8 mouse cellular contexts compared by ENCODE assay signal in genomic region chr12:105854639-105855038, GRCm38 (mm10).
A peak's percentile ranks its signal among the peaks of the same experiment; 100 is the strongest.
DNase-seq lines count a peak whose midpoint lies in the region; ATAC-seq lines count a peak whose summit lies in the region.

No protein-coding gene starts in this region.

- no peaks in the 10 kb centered on the region for H3K36me3 ChIP-seq in embryonic facial prominence, embryonic 14.5 days (ENCODE audit: control insufficient read depth, insufficient read depth, low read length)
- H3K36me3 ChIP-seq in kidney, embryonic 15.5 days = no peaks in the 10 kb centered on the region

- H3K27ac ChIP-seq in embryonic facial prominence, embryonic 14.5 days (replicated peaks; ENCODE audit: low read depth, low read length) = no peak overlapping the region
- H3K27ac ChIP-seq in kidney, embryonic 15.5 days = no peak overlapping the region

- peak; percentile 39 for DNase-seq in layer of hippocampus, adult 11-12 months (ENCODE audit: low spot score)
- DNase-seq in layer of hippocampus, adult 9-10 months (ENCODE audit: low spot score) = no peak
- DNase-seq in adipocyte (ENCODE audit: low spot score) = peak; percentile 62
- DNase-seq in embryonic facial prominence, embryonic 14.5 days (ENCODE audit: low spot score) = peak; percentile 52
- peak; percentile 57 to 58 for DNase-seq in right cerebral cortex, adult 2 months (ENCODE audit: low spot score in 2 of 2)
- no peak for DNase-seq in ovary, adult 18-20 months (ENCODE audit: low spot score)

- whole genome bisulfite sequencing in embryonic facial prominence, embryonic 14.5 days = 18% methylated on average over 6 of the region's 6 CpGs
- 40% methylated on average over 6 of the region's 6 CpGs for WGBS in kidney, embryonic 15.5 days

- H3K9ac ChIP-seq in embryonic facial prominence, embryonic 14.5 days (ENCODE audit: low read depth, low read length) = no peak overlapping the region
- no peak overlapping the region for H3K9ac ChIP-seq in kidney, embryonic 15.5 days

- H3K27me3 ChIP-seq in embryonic facial prominence, embryonic 14.5 days (replicated peaks; ENCODE audit: control insufficient read depth, insufficient read depth, low read length) = no peaks in the 10 kb centered on the region
- no peaks in the 10 kb centered on the region for H3K27me3 ChIP-seq in kidney, embryonic 15.5 days

- no peaks in the 10 kb centered on the region for H3K9me3 ChIP-seq in embryonic facial prominence, embryonic 14.5 days (ENCODE audit: control insufficient read depth, low read length)
- no peaks in the 10 kb centered on the region for H3K9me3 ChIP-seq in kidney, embryonic 15.5 days (replicated peaks)

- no peak overlapping the region for H3K4me3 ChIP-seq in embryonic facial prominence, embryonic 14.5 days (ENCODE audit: low read depth, low read length)
- no peak overlapping the region for H3K4me3 ChIP-seq in kidney, embryonic 15.5 days (replicated peaks)

- H3K4me2 ChIP-seq in embryonic facial prominence, embryonic 14.5 days (ENCODE audit: low read depth, low read length) = no peak overlapping the region
- H3K4me2 ChIP-seq in kidney, embryonic 15.5 days = no peak overlapping the region

- ATAC-seq in embryonic facial prominence, embryonic 14.5 days (ENCODE audit: low read depth) = peak; percentile 39; the same call in 1 of the 2 replicates
- 0 out of 2 replicates have a peak, but pooled peaks have one; percentile 41 for ATAC-seq in kidney, embryonic 15.5 days (replicated peaks; ENCODE audit: low FRiP score)
- no peak for ATAC-seq in monocyte, adult 5-6 weeks (replicated peaks; ENCODE audit: insufficient number of reproducible peaks, low FRiP score, low TSS enrichment, poor library complexity, severe bottlenecking)

- H3K4me1 ChIP-seq in embryonic facial prominence, embryonic 14.5 days (ENCODE audit: control insufficient read depth, insufficient read depth, low read length) = peaks cover 5% of the 10 kb centered on the region; the same call in 1 of the 2 replicates
- 0 out of 2 replicates have a peak, but pooled peaks cover 3% of the 10 kb centered on the region for H3K4me1 ChIP-seq in kidney, embryonic 15.5 days

Comparison
In these comparisons a context has a peak if more than half of its experiments do, and no peak if none do; other contexts are left out.
1. DNase-seq: peak in layer of hippocampus, adult 11-12 months (single experiment), adipocyte (single experiment), embryonic facial prominence, embryonic 14.5 days (single experiment) and right cerebral cortex, adult 2 months (2 of 2); none in layer of hippocampus, adult 9-10 months (single experiment) and ovary, adult 18-20 months (single experiment).